Mouse (Mus musculus): ENCODE measurements at regions not wholly inside any gene's neighbourhood (a gene's known extent, or its start where the extent isn't known, plus 50 kb on each side); places are given as distances from the start of the nearest gene placed in this dataset.
"Not testable (repeated sequence)": the region's sequence is repeated elsewhere in the genome, so short reads cannot be mapped to it uniquely, and the experiment has no call there.

DNA sequence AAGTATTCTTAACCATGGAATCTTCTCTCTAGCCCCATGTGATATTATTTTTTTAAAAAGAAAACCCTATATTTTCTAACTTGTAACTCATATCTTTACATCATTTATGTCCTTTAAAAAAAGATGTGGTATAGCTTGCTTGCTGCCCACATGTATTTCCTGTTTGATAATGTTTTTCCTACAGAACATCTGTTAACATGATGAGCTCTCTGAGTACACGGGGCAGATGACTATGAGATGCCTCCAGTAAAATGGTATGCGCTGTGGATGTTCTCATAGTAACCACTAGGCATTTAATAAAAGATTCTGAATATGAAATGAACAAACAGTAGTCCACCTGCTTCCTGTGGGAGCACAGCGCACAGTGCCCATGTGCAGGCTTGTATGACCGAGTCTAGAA, 101.3 kb upstream of the Gm5148 start:
- no peak for DNase-seq

- no peak for DNase-seq
Measured at GRCm38 (mm10) chr3:37824681-37825080, 100.4 kb upstream of the Gm5148 start.

DNA sequence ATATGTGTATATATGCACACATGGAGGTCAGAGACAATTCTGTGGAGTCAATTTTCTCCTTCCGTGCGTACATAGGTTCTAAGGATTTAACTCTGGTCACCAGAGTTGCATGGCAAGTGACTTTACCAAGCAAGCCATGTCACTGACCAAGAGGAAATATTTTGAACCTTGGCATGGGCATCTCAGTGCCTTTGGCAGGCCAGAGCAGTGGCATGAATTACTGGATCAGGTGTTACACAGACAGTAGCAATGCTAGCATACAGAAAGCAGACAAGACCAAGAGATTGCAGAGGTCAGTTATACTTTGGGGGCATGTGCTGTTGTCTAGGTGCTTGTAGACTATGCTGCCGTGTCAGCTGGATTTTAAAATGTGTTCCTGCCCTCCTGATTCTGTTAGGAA, 95.2 kb upstream of the Gm5148 start:
- DNase-seq: no peak

GRCm38 (mm10) chr3:37817434-37817805, 93.1 kb upstream of the Gm5148 start:
- DNase-seq: no peak

DNA sequence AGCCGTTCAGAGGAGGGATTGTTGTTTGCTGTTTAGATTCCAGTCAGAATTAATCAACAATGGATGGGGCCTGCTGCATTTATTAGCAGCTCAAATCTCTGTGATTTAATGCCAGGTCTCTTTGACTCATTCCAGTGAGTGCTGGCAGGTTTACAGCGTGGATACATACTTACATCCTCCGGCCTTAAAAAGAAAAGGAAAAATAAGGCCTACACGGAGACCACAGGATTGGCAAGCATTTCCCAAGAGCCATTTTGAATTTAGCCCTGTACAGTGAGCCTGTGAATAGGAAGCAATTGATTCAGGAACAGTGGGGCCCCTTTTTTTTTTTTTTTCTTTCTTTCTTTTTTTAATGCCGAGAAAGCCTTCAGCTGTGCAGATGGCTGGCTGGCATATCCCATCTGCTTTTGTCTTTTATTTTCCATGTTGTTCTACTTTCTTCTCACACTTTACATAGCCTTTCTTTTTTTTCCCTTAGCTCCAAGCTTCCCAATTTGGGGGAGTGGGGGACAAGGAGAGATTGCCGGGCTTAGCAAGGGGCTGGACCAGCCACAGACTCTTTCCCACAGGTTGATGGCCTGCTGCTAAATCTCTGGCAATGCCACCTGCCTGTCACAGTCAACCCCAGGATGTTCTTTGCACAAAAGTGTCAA, 92.6 kb upstream of the Gm5148 start:
- DNase-seq: no peak

- no peak for DNase-seq
Measured at GRCm38 (mm10) chr3:37815771-37816170, 91.5 kb upstream of the Gm5148 start.

DNA sequence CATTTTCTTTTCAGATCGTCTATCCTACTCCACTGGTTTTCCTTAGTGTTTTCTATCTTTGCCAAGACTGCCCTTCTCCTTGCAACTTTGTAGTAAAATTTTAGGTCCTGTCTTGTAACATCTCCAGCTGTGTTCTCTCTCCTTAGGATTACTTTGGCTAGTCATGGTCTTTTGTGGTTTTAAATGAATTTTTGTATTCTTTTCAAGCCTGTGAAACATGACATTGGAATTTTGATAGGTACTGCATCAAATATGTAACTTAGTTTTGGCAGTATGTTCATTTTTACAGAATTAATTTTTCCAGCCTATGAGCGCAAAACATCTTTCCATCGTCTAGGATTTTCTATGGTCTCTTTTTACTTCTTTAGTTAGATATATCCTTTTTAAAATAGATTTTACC, 88.6 kb upstream of the Gm5148 start:
- DNase-seq: no peak

DNA sequence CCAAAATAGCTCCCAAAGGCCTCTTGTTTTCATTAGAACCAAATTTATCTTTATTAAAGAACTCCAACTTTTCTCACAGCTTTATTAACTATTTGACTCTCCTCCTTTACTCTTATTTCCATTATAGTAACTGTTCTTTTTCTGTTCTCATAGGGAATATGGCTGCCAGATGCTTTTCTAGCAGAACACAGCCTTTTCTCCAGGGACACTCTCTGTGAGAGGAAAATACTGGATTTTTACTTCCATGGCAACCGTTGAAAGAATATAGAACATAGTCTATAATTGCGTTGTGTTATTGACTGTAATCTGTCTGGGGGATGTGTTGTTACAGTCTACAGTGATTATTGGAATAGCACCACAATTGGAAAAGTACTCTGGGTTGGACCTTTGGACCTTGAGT, 87.1 kb upstream of the Gm5148 start:
- no peak for DNase-seq

DNA sequence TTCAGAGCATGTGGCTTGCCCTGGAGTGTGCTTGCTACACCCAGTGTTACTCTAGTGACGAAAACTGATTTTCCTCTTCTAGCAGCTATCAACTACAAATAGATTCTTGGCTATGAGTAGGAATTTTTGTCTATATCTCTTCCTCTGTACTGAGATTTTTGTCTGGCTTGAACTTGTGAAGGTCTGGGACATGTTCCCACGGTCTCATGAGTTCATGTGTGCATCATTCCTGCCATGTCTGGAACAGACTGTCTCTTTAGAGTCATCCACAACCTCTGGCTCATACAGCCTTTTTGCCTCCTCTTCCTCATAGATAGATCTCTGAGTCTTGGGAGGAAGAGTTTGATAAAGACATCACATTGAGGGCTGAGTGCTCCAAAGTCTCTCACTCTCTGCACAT, 86.5 kb upstream of the Gm5148 start:
- DNase-seq: no peak

GRCm38 (mm10) chr3:37805805-37806148, 81.5 kb upstream of the Gm5148 start:
- peak; percentile 55 for DNase-seq

DNA sequence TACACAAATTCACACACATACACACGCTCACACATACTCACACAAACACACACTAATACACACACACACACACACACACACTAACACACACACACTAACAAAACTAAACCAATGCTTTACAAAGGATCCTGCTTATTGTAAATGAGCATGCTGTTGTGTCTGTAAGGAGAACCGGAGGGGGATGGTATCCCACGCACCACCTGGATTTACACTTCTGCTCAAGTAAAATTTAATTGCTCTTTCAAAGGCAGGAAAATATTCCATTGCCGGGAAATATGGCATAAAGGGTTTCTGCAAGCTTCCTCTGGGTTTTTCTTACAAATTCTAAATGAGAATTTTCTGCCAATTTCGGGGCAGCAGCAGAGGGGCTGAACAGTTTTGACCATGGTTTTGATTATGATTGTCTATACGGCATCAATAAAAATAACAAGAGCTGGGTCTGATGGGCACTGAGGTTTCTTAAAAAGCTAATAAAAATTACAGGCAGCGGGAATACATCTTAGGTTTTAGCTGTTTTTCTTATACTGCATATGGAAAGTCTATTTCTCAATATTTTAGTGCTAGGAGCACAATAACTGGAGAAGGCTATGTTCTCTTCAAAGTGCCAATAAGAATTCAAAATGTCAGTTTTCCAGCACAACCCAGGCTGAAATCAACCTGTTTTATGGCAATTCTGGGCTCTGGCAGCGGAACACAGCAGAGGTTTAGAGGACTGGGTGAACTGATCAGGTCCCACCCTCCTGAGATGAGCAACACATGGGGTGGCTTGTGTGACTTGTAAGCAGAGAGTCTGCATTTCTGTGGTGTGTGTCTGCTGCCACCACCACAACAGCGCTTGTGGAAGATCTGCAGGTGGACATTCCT, 80.9 kb upstream of the Gm5148 start:
- DNase-seq: no peak

- DNase-seq: no peak
Measured at GRCm38 (mm10) chr3:37804261-37804660, 80.0 kb upstream of the Gm5148 start.

- DNase-seq: not testable (repeated sequence)
Measured at GRCm38 (mm10) chr3:37803781-37804180, 79.5 kb upstream of the Gm5148 start.

- no peak for DNase-seq
Measured at GRCm38 (mm10) chr3:37801551-37801950, 77.3 kb upstream of the Gm5148 start.

DNA sequence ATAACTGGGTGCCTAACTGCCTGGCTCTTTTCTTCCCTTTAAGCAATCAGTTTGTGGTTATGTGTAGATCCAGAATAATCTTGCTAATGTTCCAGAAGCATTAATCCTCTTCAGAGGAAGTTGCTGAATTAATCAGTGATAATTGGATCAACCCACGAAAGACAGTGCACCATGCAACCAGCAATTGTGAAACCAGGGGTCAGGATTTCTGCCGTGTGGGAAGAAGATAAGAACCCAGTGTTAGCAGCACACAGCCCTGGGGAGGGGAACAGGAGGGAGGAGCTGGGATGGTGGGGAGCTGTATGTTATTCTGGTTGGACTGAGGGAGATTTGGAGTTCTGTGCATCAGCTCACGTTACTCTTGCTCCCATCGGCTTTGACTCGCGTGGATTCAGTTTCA, 75.5 kb upstream of the Gm5148 start:
- no peak for DNase-seq

- peak; percentile 42 for DNase-seq
Measured at GRCm38 (mm10) chr3:37789711-37790110, 65.4 kb upstream of the Gm5148 start.

- no peak for DNase-seq
Measured at GRCm38 (mm10) chr3:37789143-37789697, 64.9 kb upstream of the Gm5148 start.

GRCm38 (mm10) chr3:37788366-37788765, 64.1 kb upstream of the Gm5148 start:
- no peak for DNase-seq

GRCm38 (mm10) chr3:37786792-37787191, 62.5 kb upstream of the Gm5148 start:
- no peak for DNase-seq

- DNase-seq: no peak
Measured at GRCm38 (mm10) chr3:37781086-37781485, 56.8 kb upstream of the Gm5148 start.

DNA sequence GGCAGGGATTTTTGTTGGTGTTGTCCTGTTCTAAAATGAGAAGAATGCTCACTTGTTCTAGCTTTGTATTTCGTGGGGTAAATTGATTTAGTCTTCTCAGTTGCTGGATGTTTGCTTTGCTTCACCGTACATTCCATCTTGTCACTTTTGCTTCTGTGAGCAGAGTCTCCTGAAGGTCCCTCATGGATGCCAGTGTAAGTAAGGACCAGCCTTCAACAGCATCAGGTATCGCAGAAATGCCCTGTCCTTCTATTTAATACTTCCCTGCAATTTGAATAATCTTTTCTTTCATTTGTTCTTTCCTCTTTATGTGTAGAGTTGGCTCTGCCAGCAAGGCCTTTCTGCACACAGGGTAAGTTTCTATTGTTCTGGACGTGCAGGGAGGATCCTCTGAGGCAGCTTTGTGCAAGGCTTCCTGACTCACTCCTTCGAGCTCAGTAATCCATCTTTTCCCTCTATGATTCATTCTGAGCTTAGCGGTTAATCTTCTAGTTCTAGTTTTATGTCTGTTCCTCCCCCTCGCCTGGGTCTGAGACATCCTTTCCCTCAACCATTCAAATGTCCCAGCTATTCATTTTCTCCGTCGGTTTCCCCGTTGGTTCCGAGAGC, 55.7 kb upstream of the Gm5148 start:
- no peak for DNase-seq

DNA sequence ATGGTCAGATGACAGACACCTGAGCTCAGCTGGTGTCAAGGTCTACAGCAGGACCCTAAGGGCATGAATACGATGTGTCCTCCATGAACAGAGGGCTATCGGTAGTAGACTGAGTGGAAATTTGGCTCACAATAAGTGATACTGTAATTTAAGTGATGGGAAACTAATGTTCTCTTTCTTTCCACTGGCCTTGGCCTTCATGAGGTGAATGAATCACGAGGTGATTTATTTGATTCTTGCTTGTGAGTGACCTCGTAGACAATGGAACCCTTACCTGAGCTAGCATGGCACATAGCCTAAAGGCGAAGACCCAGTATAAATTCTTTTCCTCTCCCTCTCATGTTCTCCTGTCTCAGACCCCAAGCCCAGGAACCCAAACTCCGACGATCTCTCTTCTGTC, 54.1 kb upstream of the Gm5148 start:
- no peak for DNase-seq

DNA sequence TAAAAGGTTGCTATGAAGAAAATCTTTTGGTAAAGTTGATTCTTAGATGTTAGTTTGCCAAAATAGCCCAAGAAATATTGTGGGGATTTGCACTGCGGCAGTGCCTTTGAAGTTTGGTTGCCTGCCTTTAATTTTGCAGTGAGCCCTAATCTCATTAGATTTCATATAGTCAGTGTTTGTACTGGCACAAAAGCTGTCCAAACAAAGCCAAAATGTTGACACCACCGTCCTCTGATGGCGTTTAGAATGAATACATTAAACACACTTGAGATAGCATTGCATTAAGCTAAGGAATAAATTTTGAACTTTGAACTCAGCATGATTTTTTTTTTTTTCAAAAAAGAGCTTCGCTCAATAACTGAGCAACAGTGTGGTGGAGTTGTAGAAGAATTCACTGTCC, 51.9 kb upstream of the Gm5148 start:
- no peak for DNase-seq

Data from gastrocnemius, postnatal 25 days (tissue).